Mouse (Mus musculus): ENCODE measurements around the gene Tomm34. TPM values are rescaled to one million over a fixed set of nuclear protein-coding genes. Genes with fewer than 3 reads are reported as not detected.
"Not testable (repeated sequence)": the region's sequence is repeated elsewhere in the genome, so short reads cannot be mapped to it uniquely, and the experiment has no call there.

The Tomm34 gene
- polyA plus RNA-seq, 1 experiment from 2014 or later, result 70.5 TPM

DNA sequence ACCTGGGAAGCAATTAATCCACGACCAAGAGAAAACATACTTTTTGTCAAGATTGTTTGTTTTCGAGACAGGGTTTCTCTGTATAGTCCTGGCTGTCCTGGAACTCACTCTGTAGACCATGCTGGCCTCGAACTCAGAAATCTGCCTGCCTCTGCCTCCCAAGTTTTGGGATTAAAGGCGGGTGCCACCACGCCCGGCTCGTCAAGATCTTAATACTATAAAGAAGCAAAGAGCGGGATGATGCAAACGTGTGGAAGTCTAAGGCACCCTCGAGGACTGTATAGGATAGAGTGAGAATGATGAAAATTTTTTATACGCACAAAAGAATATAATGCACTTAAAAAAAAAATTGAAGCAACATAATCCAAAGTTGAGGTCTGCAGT lies 460 bp upstream of the Tomm34 start:
- Histone ChIP-seq H3K4me2 (replicated peaks; ENCODE audit: low read depth, low read length) (peak overlapping the region; percentile 83; the same call in 1 of the 2 replicates), H3K4me3 (ENCODE audit: low read length) (peak overlapping the region; percentile 80; the same call in 1 of the 2 replicates), H3K4me1 (ENCODE audit: control insufficient read depth, insufficient read depth, low read length) (peaks cover 23% of the 10 kb centered on the region)
- H3K36me3 ChIP-seq (ENCODE audit: control insufficient read depth, insufficient read depth, low read length); H3K27me3 ChIP-seq (ENCODE audit: control insufficient read depth, insufficient read depth, low read length); H3K27ac ChIP-seq (ENCODE audit: low read depth, low read length); H3K9me3 ChIP-seq (ENCODE audit: control insufficient read depth, low read length); ATAC-seq (ENCODE audit: low FRiP score, low TSS enrichment); H3K9ac ChIP-seq (ENCODE audit: low read depth, low read length): not testable (repeated sequence)
- WGBS, result 76% methylated on average over 11 of the region's 11 CpGs

DNA sequence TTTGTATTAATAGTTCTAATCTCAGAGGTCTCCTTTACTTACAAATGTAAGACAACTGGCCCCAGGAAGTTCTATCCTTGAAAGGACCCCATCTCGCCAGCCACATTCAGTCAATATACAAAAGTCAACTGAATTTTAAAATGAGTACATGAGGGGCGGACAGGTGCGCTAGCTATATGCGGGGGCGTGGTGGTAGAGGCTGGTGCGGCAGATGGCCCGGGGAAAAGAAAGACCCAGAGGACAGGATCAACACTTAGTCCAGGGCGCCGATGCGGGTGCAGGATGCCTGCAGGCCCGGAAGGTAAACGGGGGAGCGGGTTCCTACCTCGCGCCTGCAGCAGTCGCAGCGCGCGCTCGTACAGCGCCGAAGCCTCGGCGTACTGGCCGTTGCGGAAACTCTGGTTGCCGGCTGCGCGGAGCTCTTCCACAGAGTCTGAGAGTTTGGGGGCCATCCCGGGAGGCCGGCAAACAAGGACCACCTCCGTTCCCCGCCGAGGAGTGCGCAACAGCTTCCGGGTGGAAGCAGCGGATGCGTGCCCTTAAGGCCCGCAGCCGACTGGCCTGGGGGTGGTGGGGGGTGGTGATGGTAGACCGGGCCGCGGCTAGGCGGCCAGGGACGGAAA lies 716 bp downstream of the Tomm34 start, which contains the start of gene Stk4:
Gene Stk4 (plus strand): TSS at position 181 of the 623 bp plus-strand sequence.
- peak; percentile 32; the same call in 1 of the 2 replicates for ATAC-seq (ENCODE audit: low FRiP score, low TSS enrichment)
- WGBS, result under 1% methylated on average over 45 of the region's 45 CpGs
- Histone ChIP-seq H3K4me3 (ENCODE audit: low read length) (peak within 1 kb of the TSS; percentile 80), H3K9me3 (ENCODE audit: control insufficient read depth, low read length) (no peaks in the 10 kb centered on the region), H3K27ac (ENCODE audit: low read depth, low read length) (peak within 1 kb of the TSS; percentile 83), H3K27me3 (ENCODE audit: control insufficient read depth, insufficient read depth, low read length) (no peaks in the 10 kb centered on the region), H3K9ac (ENCODE audit: low read depth, low read length) (peak within 1 kb of the TSS; percentile 88), H3K4me2 (replicated peaks; ENCODE audit: low read depth, low read length) (peak within 1 kb of the TSS; percentile 83), H3K36me3 (ENCODE audit: control insufficient read depth, insufficient read depth, low read length) (peaks cover 14% of the 10 kb centered on the region; the same call in 1 of the 2 replicates), H3K4me1 (ENCODE audit: control insufficient read depth, insufficient read depth, low read length) (peaks cover 21% of the 10 kb centered on the region)

DNA sequence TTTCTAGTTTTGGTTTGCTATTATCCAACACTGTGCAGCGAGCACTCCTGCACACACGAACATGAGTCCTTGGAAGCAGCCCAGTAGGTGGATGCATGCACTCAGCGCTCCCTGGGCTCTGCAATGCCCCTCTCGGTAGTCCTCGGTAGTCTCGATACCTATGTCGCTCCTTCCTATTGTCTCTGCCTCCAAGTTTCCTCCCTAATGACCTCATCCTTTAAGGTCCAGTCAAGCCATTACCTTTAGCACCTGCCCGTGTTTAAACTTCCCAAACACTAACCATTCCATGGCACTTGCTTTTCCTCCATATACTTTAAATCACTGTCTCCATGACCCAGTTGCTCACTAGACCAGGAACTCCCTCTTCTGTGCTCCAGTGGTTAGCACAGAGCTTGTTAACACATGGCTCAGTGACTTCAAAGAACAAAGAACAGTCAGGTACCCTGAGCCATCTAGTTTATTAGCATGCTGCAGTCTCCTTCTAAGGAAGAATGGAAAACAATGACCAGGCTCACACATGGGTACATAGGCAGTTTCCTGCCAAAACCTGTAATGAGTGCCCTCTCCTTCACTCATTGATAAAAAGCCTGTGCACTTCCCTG lies 11.2 kb downstream of the Tomm34 start:
- Histone ChIP-seq H3K4me2 (replicated peaks; ENCODE audit: low read depth, low read length) (no peak overlapping the region), H3K27ac (ENCODE audit: low read depth, low read length) (no peak overlapping the region), H3K9ac (ENCODE audit: low read depth, low read length) (no peak overlapping the region), H3K9me3 (ENCODE audit: control insufficient read depth, low read length) (no peaks in the 10 kb centered on the region), H3K36me3 (ENCODE audit: control insufficient read depth, insufficient read depth, low read length) (peaks cover 84% of the 10 kb centered on the region), H3K4me3 (ENCODE audit: low read length) (no peak overlapping the region), H3K27me3 (ENCODE audit: control insufficient read depth, insufficient read depth, low read length) (no peaks in the 10 kb centered on the region), H3K4me1 (ENCODE audit: control insufficient read depth, insufficient read depth, low read length) (0 out of 2 replicates have a peak, but pooled peaks cover 2% of the 10 kb centered on the region)
- WGBS, result 74% methylated on average over 8 of the region's 8 CpGs
- peak; percentile 79; the same call in 1 of the 2 replicates for ATAC-seq (ENCODE audit: low FRiP score, low TSS enrichment)

DNA sequence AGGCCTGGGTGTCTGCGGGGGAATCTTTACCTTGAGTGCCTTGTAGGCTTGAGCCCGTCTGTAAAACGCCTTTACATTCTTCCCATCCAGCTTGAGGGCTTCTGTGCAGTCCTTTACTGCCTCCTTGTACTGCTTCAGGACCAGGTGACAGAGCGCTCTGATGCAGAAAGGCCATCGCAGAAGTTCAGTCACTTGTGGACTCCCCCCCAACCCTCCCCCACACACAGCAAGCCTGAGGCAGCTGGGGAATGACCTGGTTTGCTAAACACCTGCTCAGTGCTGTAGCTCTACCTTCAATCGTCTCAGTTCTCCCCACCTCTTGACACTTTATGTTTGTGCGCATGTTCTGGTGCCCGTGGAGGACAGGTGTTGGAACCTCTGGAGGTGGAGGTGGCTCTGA lies 16.3 kb downstream of the Tomm34 start:
- WGBS, result 87% methylated on average over 8 of the region's 8 CpGs
- Histone ChIP-seq H3K4me3 (ENCODE audit: low read length) (no peak overlapping the region), H3K4me2 (replicated peaks; ENCODE audit: low read depth, low read length) (no peak overlapping the region), H3K36me3 (ENCODE audit: control insufficient read depth, insufficient read depth, low read length) (peaks cover 73% of the 10 kb centered on the region), H3K27me3 (ENCODE audit: control insufficient read depth, insufficient read depth, low read length) (no peaks in the 10 kb centered on the region), H3K9me3 (ENCODE audit: control insufficient read depth, low read length) (no peaks in the 10 kb centered on the region), H3K9ac (ENCODE audit: low read depth, low read length) (no peak overlapping the region), H3K4me1 (ENCODE audit: control insufficient read depth, insufficient read depth, low read length) (no peaks in the 10 kb centered on the region), H3K27ac (ENCODE audit: low read depth, low read length) (no peak overlapping the region)
- no peak for ATAC-seq (ENCODE audit: low FRiP score, low TSS enrichment)

DNA sequence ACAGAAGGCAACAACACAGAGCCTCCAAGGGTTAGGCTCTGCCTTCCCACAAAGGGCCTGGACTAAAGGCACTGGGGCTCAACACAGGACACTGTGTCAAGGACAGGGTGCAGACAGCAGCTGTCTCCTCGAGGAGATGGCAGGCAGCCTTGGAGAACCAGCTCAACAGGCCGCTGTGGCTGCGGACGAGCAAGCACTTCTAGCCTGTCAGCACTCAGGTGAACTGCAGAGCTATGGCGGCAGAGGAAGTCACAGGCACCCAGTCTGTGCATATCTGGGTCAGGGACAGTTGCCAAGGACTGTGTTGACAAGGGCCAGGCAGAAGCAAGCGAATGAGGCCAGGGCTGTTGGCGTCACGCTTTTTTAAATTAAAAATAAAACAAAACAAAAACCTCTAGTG lies 17.2 kb downstream of the Tomm34 start:
- H3K4me3 ChIP-seq (ENCODE audit: low read length), result no peak overlapping the region
- peaks cover 64% of the 10 kb centered on the region for H3K36me3 ChIP-seq (ENCODE audit: control insufficient read depth, insufficient read depth, low read length)

DNA sequence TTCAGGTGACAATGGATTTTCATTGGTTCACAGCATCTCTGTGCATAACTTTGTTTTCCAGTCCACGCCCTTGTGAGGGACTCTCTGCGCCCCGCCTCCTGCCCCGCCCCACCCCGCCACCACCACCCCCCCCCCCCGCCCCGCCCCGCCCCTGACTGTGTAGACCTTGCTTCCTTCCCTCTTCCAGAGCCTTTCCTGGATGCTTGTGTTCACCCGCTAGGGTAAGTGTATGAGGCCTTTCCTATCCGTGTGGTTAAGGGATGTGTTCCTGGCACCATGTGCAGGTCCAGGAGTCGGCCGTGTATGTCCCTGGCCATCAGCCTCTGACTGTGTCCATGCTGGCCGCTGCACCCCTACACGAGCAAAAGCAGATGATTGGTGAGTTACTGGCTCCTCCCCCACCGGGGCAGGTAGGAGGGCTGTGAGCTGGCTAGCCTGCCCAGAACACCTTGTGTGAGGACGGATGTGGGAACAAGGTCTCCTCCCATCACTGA lies 23.7 kb downstream of the Tomm34 start:
- Histone ChIP-seq H3K9me3 (ENCODE audit: control insufficient read depth, low read length) (no peaks in the 10 kb centered on the region), H3K9ac (ENCODE audit: low read depth, low read length) (no peak overlapping the region), H3K36me3 (ENCODE audit: control insufficient read depth, insufficient read depth, low read length) (peaks cover 6% of the 10 kb centered on the region; the same call in 1 of the 2 replicates), H3K4me1 (ENCODE audit: control insufficient read depth, insufficient read depth, low read length) (no peaks in the 10 kb centered on the region), H3K4me3 (ENCODE audit: low read length) (peak overlapping the region; percentile 28), H3K4me2 (replicated peaks; ENCODE audit: low read depth, low read length) (peak overlapping the region; percentile 47), H3K27me3 (ENCODE audit: control insufficient read depth, insufficient read depth, low read length) (no peaks in the 10 kb centered on the region), H3K27ac (ENCODE audit: low read depth, low read length) (no peak overlapping the region)
- 3% methylated on average over 12 of the region's 16 CpGs for WGBS
- ATAC-seq (ENCODE audit: low FRiP score, low TSS enrichment), result peak; percentile 80

More for the DNA sequence above, 17.2 kb downstream of the Tomm34 start:
- Histone ChIP-seq H3K27ac (ENCODE audit: low read depth, low read length) (no peak overlapping the region), H3K9ac (ENCODE audit: low read depth, low read length) (no peak overlapping the region), H3K4me1 (ENCODE audit: control insufficient read depth, insufficient read depth, low read length) (no peaks in the 10 kb centered on the region), H3K4me2 (replicated peaks; ENCODE audit: low read depth, low read length) (no peak overlapping the region), H3K27me3 (ENCODE audit: control insufficient read depth, insufficient read depth, low read length) (no peaks in the 10 kb centered on the region), H3K9me3 (ENCODE audit: control insufficient read depth, low read length) (no peaks in the 10 kb centered on the region)
- WGBS, result 90% methylated on average over 8 of the region's 8 CpGs
- ATAC-seq (ENCODE audit: low FRiP score, low TSS enrichment), result no peak

DNA sequence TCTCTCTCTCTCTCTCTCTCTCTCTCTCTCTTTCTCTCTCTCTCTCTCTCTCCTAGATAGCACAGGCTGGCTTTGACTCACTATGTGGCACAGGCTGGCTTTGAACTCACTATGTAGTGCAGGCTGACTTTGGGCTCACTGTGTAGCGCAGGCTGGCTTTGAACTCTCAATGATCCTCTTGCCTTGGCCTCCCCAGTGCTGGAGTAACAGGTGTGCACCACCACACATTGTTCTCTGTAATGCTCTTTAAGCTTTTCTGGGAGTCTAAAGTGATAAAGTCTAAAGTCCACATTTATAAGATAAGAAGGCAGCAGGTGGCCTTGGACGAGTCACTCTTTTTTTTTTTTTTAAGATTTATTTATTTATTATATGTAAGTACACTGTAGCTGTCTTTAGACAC lies 29.4 kb downstream of the Tomm34 start:
- H3K4me3 ChIP-seq (ENCODE audit: low read length), result no peak overlapping the region
- H3K9ac ChIP-seq (ENCODE audit: low read depth, low read length), result no peak overlapping the region
- no peaks in the 10 kb centered on the region for H3K27me3 ChIP-seq (ENCODE audit: control insufficient read depth, insufficient read depth, low read length)
- H3K4me2 ChIP-seq (replicated peaks; ENCODE audit: low read depth, low read length), result no peak overlapping the region
- no peak overlapping the region for H3K27ac ChIP-seq (ENCODE audit: low read depth, low read length)
- no peaks in the 10 kb centered on the region for H3K4me1 ChIP-seq (ENCODE audit: control insufficient read depth, insufficient read depth, low read length)
- no peak for ATAC-seq (ENCODE audit: low FRiP score, low TSS enrichment)
- WGBS, result 82% methylated on average over 2 of the region's 2 CpGs
- H3K9me3 ChIP-seq (ENCODE audit: control insufficient read depth, low read length), result no peaks in the 10 kb centered on the region
- no peaks in the 10 kb centered on the region for H3K36me3 ChIP-seq (ENCODE audit: control insufficient read depth, insufficient read depth, low read length)

DNA sequence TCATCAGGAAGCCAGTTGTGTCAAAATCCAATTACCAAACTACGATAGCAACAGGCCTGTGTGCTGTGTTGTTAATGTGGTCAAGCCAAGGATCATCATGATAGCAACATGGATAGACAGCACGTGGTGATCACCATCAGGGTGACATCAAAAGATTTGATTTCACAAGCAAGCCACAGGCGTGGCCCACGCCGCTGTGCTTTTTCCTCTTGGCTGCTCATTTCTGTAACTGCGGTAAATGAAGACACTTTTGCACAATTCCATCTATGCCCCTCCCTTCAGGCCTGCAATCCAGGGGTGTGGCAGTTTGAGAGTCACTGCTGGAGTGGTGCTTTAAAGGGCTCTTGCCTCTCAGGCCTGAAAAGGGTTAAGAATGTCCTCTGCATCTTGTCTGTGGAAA lies 30.0 kb downstream of the Tomm34 start:
- Histone ChIP-seq H3K27ac (ENCODE audit: low read depth, low read length) (no peak overlapping the region), H3K9me3 (ENCODE audit: control insufficient read depth, low read length) (no peaks in the 10 kb centered on the region), H3K36me3 (ENCODE audit: control insufficient read depth, insufficient read depth, low read length) (no peaks in the 10 kb centered on the region), H3K9ac (ENCODE audit: low read depth, low read length) (no peak overlapping the region), H3K4me1 (ENCODE audit: control insufficient read depth, insufficient read depth, low read length) (no peaks in the 10 kb centered on the region), H3K4me3 (ENCODE audit: low read length) (no peak overlapping the region), H3K27me3 (ENCODE audit: control insufficient read depth, insufficient read depth, low read length) (no peaks in the 10 kb centered on the region), H3K4me2 (replicated peaks; ENCODE audit: low read depth, low read length) (no peak overlapping the region)
- ATAC-seq (ENCODE audit: low FRiP score, low TSS enrichment), result no peak
- 83% methylated on average over 6 of the region's 6 CpGs for WGBS

DNA sequence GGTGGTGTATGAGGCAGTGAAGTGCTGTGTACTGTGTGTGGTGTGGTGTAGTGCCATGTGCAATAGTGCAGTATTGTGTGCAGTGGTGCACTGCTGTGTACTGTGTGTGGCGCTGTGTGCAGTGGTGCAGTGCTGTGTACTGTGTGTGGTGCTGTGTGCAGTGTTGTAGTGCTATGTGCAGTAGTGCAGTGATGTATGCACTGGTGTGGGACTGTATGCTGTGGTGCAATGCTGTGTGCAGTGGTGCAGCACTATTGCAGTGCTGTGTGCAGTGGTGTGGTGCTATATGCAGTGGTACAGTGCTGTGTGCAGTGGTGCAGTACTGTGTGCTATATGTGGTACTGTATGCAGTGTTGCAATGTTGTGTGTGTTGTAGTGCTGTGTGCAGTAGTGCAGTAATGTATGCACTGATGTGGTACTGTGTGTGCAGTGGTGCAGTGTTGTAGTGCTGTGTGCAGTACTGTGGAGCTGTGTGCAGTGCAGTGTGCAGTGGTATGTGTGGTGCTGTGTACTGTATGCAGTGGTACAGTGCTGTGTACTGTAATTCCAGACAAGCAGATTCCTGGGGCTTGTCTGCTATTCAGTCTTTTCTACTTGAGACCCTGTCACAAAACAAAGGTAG lies 32.5 kb downstream of the Tomm34 start:
- no peak overlapping the region for H3K9ac ChIP-seq (ENCODE audit: low read depth, low read length)
- ATAC-seq (ENCODE audit: low FRiP score, low TSS enrichment), result peak; percentile 22; the same call in 1 of the 2 replicates
- H3K27ac ChIP-seq (ENCODE audit: low read depth, low read length), result no peak overlapping the region
- no peak overlapping the region for H3K4me2 ChIP-seq (replicated peaks; ENCODE audit: low read depth, low read length)
- no peak overlapping the region for H3K4me3 ChIP-seq (ENCODE audit: low read length)
- WGBS, result 86% methylated on average over 1 of the region's 1 CpGs
- H3K4me1 ChIP-seq (ENCODE audit: control insufficient read depth, insufficient read depth, low read length), result no peaks in the 10 kb centered on the region
- no peaks in the 10 kb centered on the region for H3K27me3 ChIP-seq (ENCODE audit: control insufficient read depth, insufficient read depth, low read length)
- no peaks in the 10 kb centered on the region for H3K9me3 ChIP-seq (ENCODE audit: control insufficient read depth, low read length)
- no peaks in the 10 kb centered on the region for H3K36me3 ChIP-seq (ENCODE audit: control insufficient read depth, insufficient read depth, low read length)
